Mouse (Mus musculus) kidney, postnatal 36 days (tissue): ENCODE measurements around the gene Tpx2.

ENCODE experiments used
- DNase-seq, 2 experiments: peaks; one replicate each; pipeline ENCODE4 v3.0.0; 2021 to 2022; ENCODE audit warnings: mixed read lengths in 2 of 2

The Tpx2 gene

GRCm38 (mm10) chr2:152878239-152878638, 30.5 kb downstream of the Tpx2 start:
- DNase-seq, result no peak

GRCm38 (mm10) chr2:152880898-152881297, 33.1 kb downstream of the Tpx2 start:
- DNase-seq, result no peak

GRCm38 (mm10) chr2:152884101-152884645, 36.4 kb downstream of the Tpx2 start:
- no peak for DNase-seq

GRCm38 (mm10) chr2:152887230-152887629, 39.5 kb downstream of the Tpx2 start:
- no peak for DNase-seq

- DNase-seq, result no peak
Observed at GRCm38 (mm10) chr2:152888774-152889173, 41.0 kb downstream of the Tpx2 start.

- DNase-seq, result peak; percentile 47 to 55
Observed at GRCm38 (mm10) chr2:152895834-152896233, 48.1 kb downstream of the Tpx2 start.

- no peak for DNase-seq
Observed at GRCm38 (mm10) chr2:152896926-152897325, 49.2 kb downstream of the Tpx2 start.

GRCm38 (mm10) chr2:152899011-152899410, 51.2 kb downstream of the Tpx2 start:
- no peak for DNase-seq

GRCm38 (mm10) chr2:152901296-152901695, 53.5 kb downstream of the Tpx2 start:
- no peak for DNase-seq

- DNase-seq, result no peak
Observed at GRCm38 (mm10) chr2:152902658-152903057, 54.9 kb downstream of the Tpx2 start.

GRCm38 (mm10) chr2:152903586-152903985, 55.8 kb downstream of the Tpx2 start:
- DNase-seq, result no peak

GRCm38 (mm10) chr2:152904127-152904643, 56.4 kb downstream of the Tpx2 start:
- DNase-seq, result no peak

GRCm38 (mm10) chr2:152905036-152905829, 57.5 kb downstream of the Tpx2 start:
- DNase-seq, result peak; percentile 9 to 45

- DNase-seq, result no peak
Observed at GRCm38 (mm10) chr2:152906274-152907037, 58.7 kb downstream of the Tpx2 start.

GRCm38 (mm10) chr2:152907114-152907943, 59.6 kb downstream of the Tpx2 start:
- no peak for DNase-seq

GRCm38 (mm10) chr2:152909848-152910247, 62.1 kb downstream of the Tpx2 start:
- DNase-seq, result no peak

GRCm38 (mm10) chr2:152911031-152911430, 63.3 kb downstream of the Tpx2 start, which contains the start of gene Mylk2:
TSS of gene Mylk2 (plus strand) at chr2:152911352.
- DNase-seq, result no peak

- DNase-seq, result no peak
Observed at GRCm38 (mm10) chr2:152911432-152911831, 63.7 kb downstream of the Tpx2 start.

- DNase-seq, result no peak
Observed at GRCm38 (mm10) chr2:152913471-152913870, 65.7 kb downstream of the Tpx2 start.

GRCm38 (mm10) chr2:152914310-152915120, 66.8 kb downstream of the Tpx2 start:
- DNase-seq, result peak; percentile 85 to 88

- no peak for DNase-seq
Observed at GRCm38 (mm10) chr2:152915453-152915852, 67.7 kb downstream of the Tpx2 start.

GRCm38 (mm10) chr2:152916111-152916510, 68.3 kb downstream of the Tpx2 start:
- DNase-seq, result no peak
